Mouse (Mus musculus) lung, embryonic 15.5 days (tissue): Measurements from ENCODE around the gene Gm39566. TPM values are rescaled to one million over a fixed set of nuclear protein-coding genes. Genes with fewer than 3 reads are reported as not detected.
A peak's percentile ranks its signal among the peaks of the same experiment; 100 is the strongest.
"Not testable (repeated sequence)": the region's sequence is repeated elsewhere in the genome, so short reads cannot be mapped to it uniquely, and the experiment has no call there.

ENCODE experiments used
- ATAC-seq: fragments of 200-750 bp; cut with Nextera tagmentation; 2 replicates; pipeline ENCODE4 v1.8.0; 2017; ENCODE audit warnings: moderate number of reproducible peaks, borderline replicate concordance; ENCODE audit not compliant: low FRiP score, low TSS enrichment; ENCODE audit errors: extremely low read depth
- H3K27ac ChIP-seq: fragments of 300-500 bp; sonication (generic); 2 replicates; pipeline ENCODE4 v1.5.1; 2015; ENCODE audit warnings: moderate library complexity, mild to moderate bottlenecking, inconsistent platforms
- H3K27me3 ChIP-seq: fragments of 300-500 bp; sonication (generic); 2 replicates; pipeline ENCODE4 v1.6.1; 2015; ENCODE audit warnings: inconsistent platforms
- H3K36me3 ChIP-seq: fragments of 300-500 bp; sonication (generic); 2 replicates; pipeline ENCODE4 v1.6.1; 2015; ENCODE audit warnings: inconsistent platforms
- H3K4me1 ChIP-seq: fragments of 300-500 bp; sonication (generic); 2 replicates; pipeline ENCODE4 v1.6.1; 2015; ENCODE audit warnings: inconsistent platforms
- H3K4me2 ChIP-seq: fragments of 300-500 bp; sonication (generic); 2 replicates; pipeline ENCODE4 v1.6.1; 2015; ENCODE audit warnings: inconsistent platforms, mild to moderate bottlenecking, moderate library complexity
- H3K4me3 ChIP-seq: fragments of 300-500 bp; sonication (generic); 2 replicates; pipeline ENCODE4 v1.5.1; 2015; ENCODE audit warnings: mild to moderate bottlenecking, inconsistent platforms
- H3K9ac ChIP-seq: fragments of 300-500 bp; sonication (generic); 2 replicates; pipeline ENCODE4 v1.6.1; 2015; ENCODE audit warnings: inconsistent platforms
- H3K9me3 ChIP-seq: fragments of 300-500 bp; sonication (generic); 2 replicates; pipeline ENCODE4 v1.6.1; 2016; ENCODE audit warnings: inconsistent platforms
- WGBS: fragments of 180-500 bp; shearing (Covaris S2); methylation state at CpG from one replicate; pipeline ENCODE4 v1.1.7; 2015; 5-methylcytosine and 5-hydroxymethylcytosine counted together
- polyA plus RNA-seq: library from polyadenylated mRNA; unstranded; fragments of >200 nt; fragmentation: Nextera tagmentation; extraction: Ambion mirVana; gene quantifications from 2 replicates; pipeline ENCODE4 v1.2.1, GENCODE M21; 2015

Gene Gm39566
- not detected in 2 replicates for polyA plus RNA-seq

DNA sequence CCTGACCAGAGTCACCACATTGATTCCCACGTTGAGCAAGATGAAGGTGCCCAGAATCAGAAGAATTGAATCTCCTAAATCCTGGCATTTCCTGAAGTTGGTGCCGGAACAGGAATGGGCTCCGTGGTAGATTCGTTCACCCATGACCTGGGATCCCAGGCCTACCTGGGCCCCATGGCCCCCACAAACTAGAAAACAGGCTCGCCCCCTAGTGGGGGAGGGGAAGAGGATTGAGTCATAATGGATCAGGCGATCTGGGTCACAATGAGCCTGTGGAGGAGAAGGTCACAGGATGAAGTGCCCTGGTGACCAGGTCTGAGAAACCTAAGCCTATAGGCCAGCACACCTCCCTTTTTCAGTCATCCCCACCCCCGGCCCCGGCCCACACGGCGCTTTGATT is at the start of gene Gm39566:
Gene Gm39566 (minus strand): TSS at position 144 of the 400 bp plus-strand sequence.
- Histone ChIP-seq H3K4me1 (no peaks in the 10 kb centered on the region), H3K4me2 (no peak within 1 kb of the TSS), H3K27ac (no peak within 1 kb of the TSS), H3K9ac (no peak within 1 kb of the TSS), H3K27me3 (no peaks in the 10 kb centered on the region), H3K4me3 (no peak within 1 kb of the TSS), H3K9me3 (no peaks in the 10 kb centered on the region), H3K36me3 (no peaks in the 10 kb centered on the region)
- WGBS, result 52% methylated on average over 10 of the region's 10 CpGs
- ATAC-seq, result no peak

- WGBS, result 37% methylated on average over 8 of the region's 8 CpGs
- Histone ChIP-seq H3K9ac (no peak overlapping the region), H3K4me2 (no peak overlapping the region), H3K27me3 (peaks cover 3% of the 10 kb centered on the region; the same call in 1 of the 2 replicates), H3K9me3 (no peaks in the 10 kb centered on the region), H3K4me1 (no peaks in the 10 kb centered on the region), H3K27ac (no peak overlapping the region), H3K4me3 (no peak overlapping the region), H3K36me3 (no peaks in the 10 kb centered on the region)
- ATAC-seq, result no peak
Measured at GRCm38 (mm10) chr11:69864138-69864860, 49.2 kb upstream of the Gm39566 start.

GRCm38 (mm10) chr11:69863729-69864128 is 48.6 kb upstream of the Gm39566 start:
- WGBS, result 46% methylated on average over 3 of the region's 3 CpGs
- not testable (repeated sequence) for H3K9me3 ChIP-seq, H3K27ac ChIP-seq, ATAC-seq, H3K4me1 ChIP-seq, H3K4me3 ChIP-seq, H3K9ac ChIP-seq, H3K27me3 ChIP-seq, H3K4me2 ChIP-seq, H3K36me3 ChIP-seq

DNA sequence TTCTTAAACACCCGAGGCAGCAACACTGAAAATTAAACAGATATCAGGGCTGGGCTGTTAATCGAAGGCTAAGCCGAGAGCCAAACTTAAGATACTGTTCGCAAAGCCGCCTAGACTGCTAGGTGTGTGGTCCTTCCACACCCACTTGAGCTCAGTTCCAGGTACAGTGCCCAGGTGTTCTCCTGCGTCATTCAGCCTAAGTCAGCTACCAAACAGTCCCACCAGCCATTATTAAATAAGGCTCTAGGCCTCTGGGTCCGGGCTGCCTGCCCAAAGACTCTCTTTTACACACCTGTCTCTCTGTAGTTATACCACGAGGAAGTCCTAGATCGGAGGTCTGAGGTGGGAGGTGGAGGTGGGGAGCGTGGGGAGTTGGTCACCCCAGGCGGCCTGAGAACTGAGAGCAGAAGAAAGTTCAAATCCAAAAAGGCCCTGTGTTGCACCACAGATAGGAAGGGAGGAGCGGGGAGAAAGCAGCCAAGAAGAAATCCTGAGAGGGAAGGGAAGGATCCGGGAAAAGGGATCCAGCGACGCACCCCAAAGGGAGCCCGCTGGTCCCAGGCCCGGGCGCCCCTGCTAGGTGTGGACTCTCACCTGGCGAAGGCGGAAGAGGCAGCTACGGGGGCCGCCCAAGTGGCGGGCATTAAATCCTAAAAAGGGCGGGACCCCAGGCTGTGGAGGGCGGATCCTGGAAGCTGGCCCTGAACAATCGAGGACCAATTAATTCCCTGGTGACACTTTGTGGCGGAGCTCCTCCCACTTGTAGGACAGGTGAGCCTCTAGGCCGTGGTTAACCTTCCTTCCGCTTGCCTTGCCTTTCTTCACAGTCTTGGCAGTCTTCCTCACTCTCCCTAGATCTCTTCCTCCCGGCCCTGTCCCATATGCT is 43.3 kb upstream of the Gm39566 start, which contains the start of gene Tnk1:
Gene Tnk1 (minus strand): TSS at position 618 of the 886 bp plus-strand sequence.
- H3K27me3 ChIP-seq, result peaks cover 17% of the 10 kb centered on the region; the same call in 1 of the 2 replicates
- peak within 1 kb of the TSS; percentile 32 for H3K4me3 ChIP-seq
- no peaks in the 10 kb centered on the region for H3K9me3 ChIP-seq
- peak within 1 kb of the TSS; percentile 79 for H3K27ac ChIP-seq
- peak within 1 kb of the TSS; percentile 49 for H3K4me2 ChIP-seq
- no peaks in the 10 kb centered on the region for H3K4me1 ChIP-seq
- 16% methylated on average over 30 of the region's 30 CpGs for WGBS
- no peaks in the 10 kb centered on the region for H3K36me3 ChIP-seq
- peak; percentile 82 for ATAC-seq
- H3K9ac ChIP-seq, result peak within 1 kb of the TSS; percentile 25

- 26% methylated on average over 16 of the region's 16 CpGs for WGBS
- Histone ChIP-seq H3K4me2 (no peak overlapping the region; the same call in 1 of the 2 replicates), H3K27me3 (peaks cover 17% of the 10 kb centered on the region; the same call in 1 of the 2 replicates), H3K4me3 (no peak overlapping the region), H3K27ac (no peak overlapping the region), H3K9ac (no peak overlapping the region), H3K4me1 (0 out of 2 replicates have a peak, but pooled peaks cover 7% of the 10 kb centered on the region), H3K36me3 (peaks cover 22% of the 10 kb centered on the region), H3K9me3 (no peaks in the 10 kb centered on the region)
- ATAC-seq, result no peak
Measured at GRCm38 (mm10) chr11:69855347-69855746, 40.2 kb upstream of the Gm39566 start.

- no peak overlapping the region for H3K27ac ChIP-seq
Measured at GRCm38 (mm10) chr11:69854680-69855079, 39.6 kb upstream of the Gm39566 start.

DNA sequence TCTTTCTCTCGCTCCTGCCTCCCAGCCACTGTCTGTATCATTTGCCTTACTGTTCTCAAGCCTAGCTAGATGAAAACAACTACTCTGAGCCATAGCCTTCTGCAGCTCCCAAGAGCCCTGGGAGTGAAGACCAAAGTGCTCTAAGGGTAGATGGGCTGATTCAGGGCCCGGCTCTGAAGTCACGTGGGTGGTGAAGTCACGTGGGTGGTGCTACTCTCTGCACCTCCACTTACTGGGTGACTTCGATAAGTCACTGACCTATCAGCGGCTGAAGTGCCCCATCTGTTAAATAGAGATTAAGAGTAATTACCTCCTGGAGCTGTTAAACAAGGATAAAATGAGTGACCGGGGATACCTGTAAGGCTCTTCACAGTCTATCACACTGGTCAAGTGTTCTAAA is 38.9 kb upstream of the Gm39566 start:
- ATAC-seq, result no peak
- 54% methylated on average over 7 of the region's 7 CpGs for whole genome bisulfite sequencing
- Histone ChIP-seq H3K36me3 (peaks cover 35% of the 10 kb centered on the region), H3K27me3 (peaks cover 11% of the 10 kb centered on the region; the same call in 1 of the 2 replicates), H3K4me3 (no peak overlapping the region), H3K9me3 (no peaks in the 10 kb centered on the region), H3K27ac (no peak overlapping the region), H3K4me2 (no peak overlapping the region), H3K9ac (no peak overlapping the region), H3K4me1 (0 out of 2 replicates have a peak, but pooled peaks cover 9% of the 10 kb centered on the region)

More at GRCm38 (mm10) chr11:69854680-69855079, 39.6 kb upstream of the Gm39566 start:
- H3K4me3 ChIP-seq, result no peak overlapping the region
- no peak overlapping the region for H3K4me2 ChIP-seq
- H3K4me1 ChIP-seq, result 0 out of 2 replicates have a peak, but pooled peaks cover 7% of the 10 kb centered on the region
- no peaks in the 10 kb centered on the region for H3K9me3 ChIP-seq
- WGBS, result 73% methylated on average over 10 of the region's 10 CpGs
- H3K9ac ChIP-seq, result no peak overlapping the region
- ATAC-seq, result no peak
- H3K36me3 ChIP-seq, result peaks cover 28% of the 10 kb centered on the region
- peaks cover 14% of the 10 kb centered on the region; the same call in 1 of the 2 replicates for H3K27me3 ChIP-seq

- no peak overlapping the region for H3K9ac ChIP-seq
- no peak overlapping the region for H3K4me2 ChIP-seq
- peaks cover 27% of the 10 kb centered on the region for H3K4me1 ChIP-seq
- ATAC-seq, result no peak
- H3K4me3 ChIP-seq, result no peak overlapping the region
- H3K27me3 ChIP-seq, result no peaks in the 10 kb centered on the region
- no peaks in the 10 kb centered on the region for H3K9me3 ChIP-seq
- no peak overlapping the region for H3K27ac ChIP-seq
- H3K36me3 ChIP-seq, result peaks cover 45% of the 10 kb centered on the region
- 73% methylated on average over 8 of the region's 8 CpGs for WGBS
Measured at GRCm38 (mm10) chr11:69850754-69851153, 35.7 kb upstream of the Gm39566 start.

GRCm38 (mm10) chr11:69849884-69850283 is 34.8 kb upstream of the Gm39566 start:
- no peak for ATAC-seq
- H3K27ac ChIP-seq, result no peak overlapping the region
- no peaks in the 10 kb centered on the region for H3K9me3 ChIP-seq
- H3K4me1 ChIP-seq, result peaks cover 34% of the 10 kb centered on the region
- no peaks in the 10 kb centered on the region for H3K27me3 ChIP-seq
- H3K4me3 ChIP-seq, result no peak overlapping the region
- H3K9ac ChIP-seq, result no peak overlapping the region
- H3K4me2 ChIP-seq, result no peak overlapping the region
- peaks cover 45% of the 10 kb centered on the region for H3K36me3 ChIP-seq
- WGBS, result 90% methylated on average over 15 of the region's 15 CpGs

- ATAC-seq, result no peak
- H3K4me1 ChIP-seq, result peaks cover 34% of the 10 kb centered on the region
- no peak overlapping the region for H3K4me3 ChIP-seq
- 0 out of 2 replicates have a peak overlapping the region, but pooled peaks have one; percentile 24 for H3K27ac ChIP-seq
- no peaks in the 10 kb centered on the region for H3K27me3 ChIP-seq
- no peaks in the 10 kb centered on the region for H3K9me3 ChIP-seq
- no peak overlapping the region for H3K4me2 ChIP-seq
- 79% methylated on average over 9 of the region's 9 CpGs for WGBS
- peaks cover 45% of the 10 kb centered on the region for H3K36me3 ChIP-seq
- no peak overlapping the region for H3K9ac ChIP-seq
Measured at GRCm38 (mm10) chr11:69849128-69849527, 34.0 kb upstream of the Gm39566 start.

DNA sequence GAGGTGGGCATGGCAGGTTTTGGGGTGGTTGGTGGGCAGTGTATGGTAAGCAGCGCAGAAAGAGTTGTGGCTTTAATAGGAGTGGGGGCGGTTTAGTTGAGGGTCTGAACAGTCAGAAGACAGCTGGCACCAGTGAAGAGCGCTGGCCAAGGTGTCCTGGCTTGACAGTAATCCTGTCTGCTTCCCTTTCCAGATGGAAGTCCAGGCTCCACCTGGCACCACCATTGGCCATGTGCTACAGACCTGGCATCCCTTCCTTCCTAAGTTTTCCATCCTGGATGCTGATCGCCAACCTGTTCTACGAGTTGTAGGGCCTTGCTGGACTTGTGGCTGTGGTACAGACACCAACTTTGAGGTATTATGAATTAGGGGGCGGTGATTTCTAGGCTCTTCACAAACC is 32.9 kb upstream of the Gm39566 start:
- Histone ChIP-seq H3K27ac (no peak overlapping the region), H3K4me1 (peaks cover 34% of the 10 kb centered on the region), H3K9ac (no peak overlapping the region), H3K36me3 (peaks cover 45% of the 10 kb centered on the region), H3K9me3 (no peaks in the 10 kb centered on the region), H3K4me3 (peak overlapping the region; percentile 64), H3K4me2 (peak overlapping the region; percentile 89), H3K27me3 (no peaks in the 10 kb centered on the region)
- WGBS, result 93% methylated on average over 6 of the region's 6 CpGs
- no peak for ATAC-seq
